Mouse (Mus musculus) kidney, adult 8-10 months (tissue): ENCODE data around the gene Plcxd2.

Experiments used
- DNase-seq, 2 experiments: peaks; one replicate each; pipeline ENCODE4 v3.0.0; 2022

Plcxd2 gene

DNA sequence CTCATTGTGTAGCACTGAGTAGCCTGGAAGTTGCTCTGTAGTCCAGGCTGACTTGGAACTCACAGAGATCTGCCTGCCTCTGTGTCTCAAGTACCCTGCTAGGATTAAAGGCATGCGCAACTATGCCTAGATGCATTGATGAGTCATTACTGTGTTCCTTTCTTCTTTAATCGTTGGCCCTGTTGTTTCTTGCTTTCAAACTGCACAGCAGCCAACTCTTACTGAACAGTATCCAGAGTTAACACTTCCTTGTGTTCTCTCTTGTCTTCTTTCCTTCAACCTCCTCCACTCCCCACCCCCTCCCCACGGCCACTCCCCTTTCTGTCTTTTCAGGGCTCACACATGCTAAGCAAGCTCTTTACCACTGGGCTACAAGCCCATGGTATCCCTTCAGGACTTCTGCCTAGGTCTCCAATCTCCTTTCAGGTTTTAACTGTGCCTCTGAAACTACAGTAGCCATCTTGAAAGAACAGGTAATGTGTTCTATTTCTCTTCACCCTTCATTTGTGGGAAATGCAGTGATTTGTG is 74.0 kb downstream of the Plcxd2 start:
- no peak for DNase-seq

DNA sequence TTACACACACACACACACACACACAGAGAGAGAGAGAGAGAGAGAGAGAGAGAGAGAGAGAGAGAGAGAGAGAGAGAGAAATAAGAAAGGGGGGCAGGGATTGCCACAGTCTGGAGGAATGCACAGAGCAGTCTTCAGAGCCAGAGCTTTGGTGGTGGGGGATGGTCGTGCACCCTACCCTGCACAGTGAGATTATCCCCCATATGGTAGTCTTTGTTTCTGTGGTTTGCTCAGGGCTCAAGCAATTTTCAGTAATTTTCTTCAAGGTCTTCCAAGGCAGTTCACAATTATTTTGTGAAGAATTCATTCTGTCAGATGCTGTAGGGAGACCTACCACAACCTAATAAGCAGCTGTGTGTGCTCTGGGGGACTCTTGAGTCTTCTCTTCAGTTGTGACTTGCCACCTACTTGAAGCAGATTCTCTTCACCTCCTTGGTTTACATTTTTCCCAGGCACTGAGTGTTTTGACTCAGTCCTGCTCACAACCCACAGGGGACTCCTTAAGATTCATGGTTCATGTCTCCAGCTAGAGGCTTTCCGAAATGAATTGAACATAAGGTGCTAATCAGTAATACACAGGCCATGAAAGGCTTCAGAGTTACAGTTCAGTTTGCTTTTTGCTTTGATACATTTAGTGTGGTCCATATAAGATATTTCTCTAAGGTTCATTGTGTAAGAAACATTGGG is 75.2 kb downstream of the Plcxd2 start:
- DNase-seq: no peak

DNA sequence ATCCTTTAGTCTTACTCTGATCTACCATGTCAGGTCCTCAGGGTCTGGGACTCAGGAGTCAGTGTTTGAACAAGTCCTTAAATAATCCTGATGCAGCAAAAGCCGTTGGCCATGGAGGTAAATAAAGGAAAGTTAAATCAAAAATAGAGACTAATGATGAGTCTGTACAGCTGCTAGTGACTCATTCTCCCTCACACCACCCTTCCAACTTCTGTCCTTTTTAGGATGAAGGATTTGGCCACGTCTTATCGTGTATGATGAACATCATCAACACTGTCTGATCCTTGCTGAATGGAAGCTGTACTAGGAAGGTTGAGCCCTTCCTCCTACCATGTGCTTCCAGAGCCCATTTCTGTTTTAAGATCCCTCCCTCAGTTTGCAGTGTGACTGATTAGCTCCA is 79.7 kb downstream of the Plcxd2 start:
- no peak for DNase-seq

DNA sequence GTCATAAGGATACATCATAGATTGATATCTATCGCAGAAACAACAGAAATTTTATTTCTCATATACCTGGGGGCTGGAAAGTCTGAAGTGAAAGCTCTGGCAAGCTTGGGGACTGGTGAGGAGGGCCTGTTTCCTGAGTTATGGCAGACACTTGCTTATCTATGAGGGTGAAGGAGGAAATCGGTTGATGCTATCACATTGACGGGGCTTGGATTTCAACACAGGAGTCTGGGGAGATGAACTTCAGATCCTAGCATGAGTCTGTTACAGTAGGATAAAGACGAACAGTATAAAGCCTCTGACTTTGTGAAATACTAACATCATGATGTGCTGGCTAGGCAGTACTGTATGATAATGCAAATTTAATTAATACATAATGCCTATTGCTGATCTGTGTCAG is 81.9 kb downstream of the Plcxd2 start:
- DNase-seq: no peak

DNA sequence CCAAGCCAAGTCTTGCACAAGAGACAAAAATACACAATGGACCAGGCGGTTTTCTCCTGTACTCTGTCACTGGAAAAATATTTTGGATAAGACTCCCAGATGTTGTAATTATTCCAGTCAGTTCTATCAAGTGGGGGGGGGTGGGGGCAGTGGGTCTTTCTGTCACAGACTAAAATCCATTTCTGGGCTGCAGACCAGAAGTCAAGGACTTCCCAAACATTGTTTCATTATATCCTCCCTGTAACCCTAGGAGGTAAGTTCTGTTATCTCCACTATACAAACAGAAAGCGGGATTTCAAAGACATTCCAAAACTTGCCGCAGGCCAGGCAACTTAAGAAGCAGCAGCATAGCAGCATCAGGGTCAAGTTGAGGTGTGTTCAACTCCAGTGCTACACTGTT is 82.4 kb downstream of the Plcxd2 start:
- DNase-seq: no peak

DNA sequence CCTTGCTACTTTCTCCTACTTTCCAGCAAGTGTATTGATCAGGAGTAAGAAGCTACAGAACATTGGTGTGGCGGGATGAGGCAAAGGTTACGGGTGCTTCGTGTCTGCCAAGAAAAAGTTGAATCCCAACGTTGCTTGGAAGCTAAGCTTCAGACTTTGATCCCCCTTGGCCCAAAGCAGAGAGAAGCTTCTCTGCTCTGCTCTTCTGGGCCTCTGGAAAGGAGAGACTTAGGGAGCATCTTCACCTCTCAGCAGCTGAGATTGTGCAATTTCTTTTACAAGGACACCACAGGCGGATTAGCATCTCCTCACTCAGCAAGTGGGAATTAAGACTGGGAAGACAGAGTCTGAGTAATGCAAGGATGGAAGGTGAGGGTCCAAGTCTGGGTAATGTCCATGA is 83.1 kb downstream of the Plcxd2 start:
- peak; percentile 59 to 67 for DNase-seq

DNA sequence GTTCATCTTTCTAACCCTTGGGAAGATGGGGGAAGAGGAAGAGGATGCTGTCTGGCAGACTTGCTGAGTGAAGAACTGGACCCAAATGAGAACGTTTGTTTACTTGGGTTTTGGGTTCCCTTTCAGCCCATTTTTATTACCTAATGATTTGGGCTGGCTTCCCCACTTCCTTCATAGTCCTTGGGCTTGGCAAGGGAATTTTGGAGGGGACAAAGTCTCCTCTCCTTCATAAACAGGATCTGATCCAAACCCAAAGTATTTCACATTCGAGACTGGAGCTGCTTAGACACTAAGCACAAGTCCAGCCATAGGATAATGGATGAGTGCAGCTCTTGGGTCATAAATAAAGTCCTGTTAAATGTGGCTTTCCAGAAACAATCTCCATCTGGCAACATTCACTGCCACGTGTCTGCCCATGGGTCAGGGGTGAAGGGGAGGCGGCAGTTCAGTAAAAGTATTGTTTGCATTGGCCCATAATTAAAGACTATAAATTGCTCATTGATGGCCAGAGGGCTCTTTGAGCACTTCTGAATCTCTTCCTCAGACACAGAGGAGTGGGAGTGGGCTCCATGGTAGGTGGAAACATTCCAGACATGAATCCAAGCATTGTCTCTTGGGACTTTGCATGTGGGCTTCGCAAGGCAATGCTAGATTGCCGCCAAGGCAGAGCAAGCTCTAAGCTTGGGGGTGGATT is 86.1 kb downstream of the Plcxd2 start:
- DNase-seq: no peak

DNA sequence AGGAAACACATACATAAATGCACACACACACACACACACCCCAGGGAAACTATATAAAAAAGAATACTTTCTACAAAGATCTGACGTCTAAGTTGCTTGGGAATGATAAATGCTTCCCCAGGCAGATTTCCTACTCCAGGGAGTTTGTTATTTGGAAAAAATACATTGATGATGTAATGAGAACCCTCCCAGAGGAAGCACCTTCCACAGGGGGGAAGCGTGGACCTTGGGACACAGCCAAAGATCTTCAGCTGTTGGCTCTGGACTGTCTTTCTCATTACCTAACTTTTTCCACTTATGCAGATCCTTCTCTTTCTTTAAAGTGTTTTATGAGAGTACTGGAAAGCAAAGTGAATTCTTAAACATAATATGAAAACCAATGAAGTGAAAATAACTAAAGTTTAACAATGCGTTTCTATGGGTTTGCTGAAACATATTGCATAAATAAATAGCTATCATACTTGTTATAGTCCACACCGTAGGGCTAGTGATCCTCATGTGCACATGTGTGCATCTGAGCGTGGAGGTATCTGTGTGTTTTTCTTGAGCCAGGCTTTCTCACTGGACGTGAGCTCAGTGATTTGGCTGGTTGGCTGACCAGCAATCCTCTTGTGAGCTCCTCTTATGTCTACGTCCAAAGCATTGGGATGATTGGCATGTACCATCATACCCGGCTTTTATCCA is 87.3 kb downstream of the Plcxd2 start:
- DNase-seq: peak; percentile 33 to 42

DNA sequence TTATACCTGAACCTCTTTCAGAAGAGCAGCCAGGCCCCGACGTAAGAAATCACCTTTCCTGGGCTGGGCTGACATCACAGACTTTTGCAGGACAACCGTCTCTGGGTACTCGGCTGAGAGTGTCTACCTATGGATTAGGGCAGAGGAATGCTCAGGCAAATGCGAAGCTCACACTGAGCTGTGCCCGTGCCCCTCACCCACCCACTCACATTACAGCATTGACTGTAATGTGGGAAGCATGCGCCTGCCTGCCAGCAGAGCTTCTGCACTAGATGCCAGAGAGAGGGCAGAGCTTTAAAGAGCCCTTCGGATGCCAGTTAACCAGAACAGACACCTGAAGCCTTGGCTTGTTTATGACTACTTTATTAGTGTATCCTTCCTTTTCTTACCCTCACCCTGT is 90.4 kb downstream of the Plcxd2 start:
- DNase-seq: no peak
